Mouse (Mus musculus): ENCODE measurements around the gene Ptges. TPM values are rescaled to one million over a fixed set of nuclear protein-coding genes. Genes with fewer than 3 reads are reported as not detected.
"Not testable (repeated sequence)": the region's sequence is repeated elsewhere in the genome, so short reads cannot be mapped to it uniquely, and the experiment has no call there.

The Ptges gene
- total and polyA plus RNA-seq, 3 experiments = not detected

DNA sequence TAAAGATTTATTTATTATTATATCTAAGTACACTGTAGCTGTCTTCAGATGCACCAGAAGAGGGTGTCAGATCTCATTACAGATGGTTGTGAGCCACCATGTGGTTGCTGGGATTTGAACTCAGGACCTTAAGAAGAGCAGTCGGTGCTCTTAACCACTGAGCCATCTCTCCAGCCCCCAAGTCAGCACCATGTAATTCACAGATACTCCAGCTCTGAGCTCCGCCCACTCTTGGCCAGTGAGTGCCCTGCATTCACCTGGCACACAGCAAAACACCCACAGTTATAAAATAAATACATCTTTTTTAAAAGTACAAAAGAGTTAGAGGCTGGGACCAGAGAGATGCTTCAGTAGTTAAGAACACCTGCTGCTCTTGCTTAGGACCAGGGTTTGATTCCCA is 1.2 kb upstream of the Ptges start:
- H3K4me1 ChIP-seq (ENCODE audit: control insufficient read depth in 1 of 2, insufficient read depth in 2 of 2, low read length in 2 of 2) = peaks cover 0 to 12% of the 10 kb centered on the region in 2 experiments; a peak in 3 of 4 replicates
- not testable (repeated sequence) for H3K27ac ChIP-seq (ENCODE audit: control insufficient read depth, low read depth, low read length); H3K36me3 ChIP-seq (ENCODE audit: control insufficient read depth in 1 of 2, insufficient read depth in 2 of 2, low read length in 2 of 2); H3K9ac ChIP-seq (ENCODE audit: control insufficient read depth, low read depth, low read length, poor library complexity, severe bottlenecking); H3K4me3 ChIP-seq (ENCODE audit: control insufficient read depth in 1 of 2, insufficient read depth in 1 of 2, low read depth in 2 of 2, low read length in 2 of 2); H3K9me3 ChIP-seq (replicated peaks; ENCODE audit: insufficient read depth, low read length); H3K27me3 ChIP-seq (ENCODE audit: control insufficient read depth in 1 of 2, insufficient read depth in 2 of 2, low read length in 2 of 2); DNase-seq (ENCODE audit: low read depth, low spot score); H3K79me2 ChIP-seq (ENCODE audit: control insufficient read depth, insufficient read depth, low read length, poor library complexity)
- TF ChIP-seq TBP (IDR thresholded peaks at IDR 0.05; ENCODE audit: low read depth, low read length) = peak; percentile 91

DNA sequence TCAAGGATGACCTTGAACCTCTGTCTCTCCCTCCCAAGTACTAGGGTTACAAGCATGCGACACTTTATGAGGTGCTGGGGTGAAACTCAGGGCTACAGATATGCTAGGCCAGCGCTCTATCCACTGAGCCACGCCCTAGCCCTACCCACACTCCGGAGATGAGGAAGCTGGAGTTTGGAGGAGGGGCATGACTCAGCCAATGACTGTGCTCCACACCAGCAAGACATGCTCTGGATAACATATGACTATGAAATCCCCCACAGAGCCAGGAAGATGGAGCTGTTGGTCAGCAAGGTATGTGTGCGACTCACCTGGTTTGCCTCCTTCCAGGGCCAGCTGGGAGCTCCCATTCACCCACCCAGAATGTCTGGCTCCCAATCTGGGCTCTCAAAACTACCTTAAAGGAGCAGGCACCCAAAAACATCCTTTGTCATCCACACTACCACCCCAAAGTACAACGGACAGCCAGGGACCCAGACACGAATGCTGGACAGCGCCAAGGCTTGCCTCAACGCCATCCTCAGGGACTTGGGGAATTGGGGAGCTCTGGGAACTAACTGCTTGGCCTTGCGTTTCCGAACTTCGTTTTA is 675 bp downstream of the Ptges start:
- DNase-seq (ENCODE audit: low read depth, low spot score) = peak; percentile 98
- Histone ChIP-seq H3K36me3 (ENCODE audit: control insufficient read depth in 1 of 2, insufficient read depth in 2 of 2, low read length in 2 of 2) (no peaks in the 10 kb centered on the region), H3K4me1 (ENCODE audit: control insufficient read depth in 1 of 2, insufficient read depth in 2 of 2, low read length in 2 of 2) (peaks cover 0 to 12% of the 10 kb centered on the region in 2 experiments; a peak in 3 of 4 replicates)
- TF ChIP-seq EP300 (IDR thresholded peaks at IDR 0.05; ENCODE audit: low read depth in 1 of 2, low read length in 2 of 2) (no peak; a peak in 1 of 4 replicates), MAFK (IDR thresholded peaks at IDR 0.05; ENCODE audit: borderline replicate concordance, low read depth, low read length) (no peak), KAT2A (conservative IDR thresholded peaks at IDR 0.05; ENCODE audit: low read depth, low read length) (no peak), TAL1 (IDR thresholded peaks at IDR 0.05; ENCODE audit: low read length) (no peak), ZKSCAN1 (IDR thresholded peaks at IDR 0.05; ENCODE audit: low read depth, low read length) (no peak), JUND (IDR thresholded peaks at IDR 0.05; ENCODE audit: low read depth, low read length) (no peak), ZMIZ1 (IDR thresholded peaks at IDR 0.05; ENCODE audit: low read depth, low read length) (no peak), SMC3 (IDR thresholded peaks at IDR 0.05; ENCODE audit: low read depth, low read length) (no peak), BHLHE40 (IDR thresholded peaks at IDR 0.05; ENCODE audit: borderline replicate concordance, low read depth, low read length) (no peak), ELF1 (IDR thresholded peaks at IDR 0.05; ENCODE audit: low read depth, low read length) (peak; percentile 65), ETS1 (IDR thresholded peaks at IDR 0.05; ENCODE audit: low read depth, low read length) (peak; percentile 30; the same call in 1 of the 2 replicates), MYB (IDR thresholded peaks at IDR 0.05; ENCODE audit: low read depth, low read length) (no peak), RCOR1 (IDR thresholded peaks at IDR 0.05; ENCODE audit: low read depth, low read length) (no peak), MXI1 (IDR thresholded peaks at IDR 0.05; ENCODE audit: low read depth, low read length) (0 out of 2 replicates have a peak, but pooled peaks have one; percentile 54), POLR2A (IDR thresholded peaks at IDR 0.05; ENCODE audit: control insufficient read depth in 1 of 2, insufficient read depth in 1 of 2, low read depth in 1 of 2, low read length in 2 of 2, poor library complexity in 1 of 2) (peak; percentile 38 to 86; a peak in 3 of 4 replicates), HCFC1 (IDR thresholded peaks at IDR 0.05; ENCODE audit: low read depth, low read length) (no peak; the same call in 1 of the 2 replicates), POLR2AphosphoS2 (IDR thresholded peaks at IDR 0.05; ENCODE audit: low read length) (peak; percentile 51; the same call in 1 of the 2 replicates), SIN3A (IDR thresholded peaks at IDR 0.05; ENCODE audit: low read length) (peak; percentile 70; the same call in 1 of the 2 replicates), CTCF (IDR thresholded peaks at IDR 0.05 in 2 of 3, conservative IDR thresholded peaks at IDR 0.05 in 1 of 3; ENCODE audit: control insufficient read depth in 1 of 3, insufficient read depth in 1 of 3, low read depth in 2 of 3, low read length in 3 of 3, poor library complexity in 1 of 3, severe bottlenecking in 1 of 3) (no peak), CHD1 (IDR thresholded peaks at IDR 0.05; ENCODE audit: low read depth, low read length) (no peak), MYC (IDR thresholded peaks at IDR 0.05; ENCODE audit: low read depth, low read length) (peak; percentile 78), NELFE (IDR thresholded peaks at IDR 0.05; ENCODE audit: low read depth, low read length) (peak; percentile 83), ZC3H11A (IDR thresholded peaks at IDR 0.05; ENCODE audit: low read depth, low read length) (no peak), ZNF384 (IDR thresholded peaks at IDR 0.05; ENCODE audit: low read depth, low read length) (no peak), TBP (IDR thresholded peaks at IDR 0.05; ENCODE audit: low read depth, low read length) (peak; percentile 81), GATA1 (IDR thresholded peaks at IDR 0.05; ENCODE audit: low read depth, low read length) (peak; percentile 25; the same call in 1 of the 2 replicates), USF2 (IDR thresholded peaks at IDR 0.05; ENCODE audit: borderline replicate concordance in 1 of 2, insufficient read depth in 1 of 2, low read depth in 1 of 2, low read length in 2 of 2) (no peak), POLR2AphosphoS5 (IDR thresholded peaks at IDR 0.05; ENCODE audit: borderline replicate concordance, low read depth, low read length) (no peak), MAZ (IDR thresholded peaks at IDR 0.05; ENCODE audit: low read depth, low read length) (no peak), TCF12 (IDR thresholded peaks at IDR 0.05; ENCODE audit: low read depth, low read length) (no peak), CHD2 (IDR thresholded peaks at IDR 0.05; ENCODE audit: low read length) (no peak)

More for the DNA sequence above, 675 bp downstream of the Ptges start:
- Histone ChIP-seq H3K27me3 (ENCODE audit: control insufficient read depth in 1 of 2, insufficient read depth in 2 of 2, low read length in 2 of 2) (no peaks in the 10 kb centered on the region; a peak in 1 of 4 replicates), H3K79me2 (ENCODE audit: control insufficient read depth, insufficient read depth, low read length, poor library complexity) (no peaks in the 10 kb centered on the region; the same call in 1 of the 2 replicates), H3K9ac (ENCODE audit: control insufficient read depth, low read depth, low read length, poor library complexity, severe bottlenecking) (peak overlapping the region; percentile 74), H3K4me3 (ENCODE audit: control insufficient read depth in 1 of 2, insufficient read depth in 1 of 2, low read depth in 2 of 2, low read length in 2 of 2) (peak overlapping the region; percentile 56 to 62), H3K9me3 (replicated peaks; ENCODE audit: insufficient read depth, low read length) (no peaks in the 10 kb centered on the region), H3K27ac (ENCODE audit: control insufficient read depth, low read depth, low read length) (peak overlapping the region; percentile 68)
